Mouse (Mus musculus) cerebellum, adult 8-10 months (tissue): ENCODE results near the gene Alox5ap.

Experiments
- DNase-seq: peaks from one replicate; pipeline ENCODE4 v3.0.0; 2022

The Alox5ap gene

GRCm38 (mm10) chr5:149264405-149264804 is at the start of gene Alox5ap:
Gene Alox5ap, plus strand, starts transcription at chr5:149264767.
- no peak for DNase-seq

DNA sequence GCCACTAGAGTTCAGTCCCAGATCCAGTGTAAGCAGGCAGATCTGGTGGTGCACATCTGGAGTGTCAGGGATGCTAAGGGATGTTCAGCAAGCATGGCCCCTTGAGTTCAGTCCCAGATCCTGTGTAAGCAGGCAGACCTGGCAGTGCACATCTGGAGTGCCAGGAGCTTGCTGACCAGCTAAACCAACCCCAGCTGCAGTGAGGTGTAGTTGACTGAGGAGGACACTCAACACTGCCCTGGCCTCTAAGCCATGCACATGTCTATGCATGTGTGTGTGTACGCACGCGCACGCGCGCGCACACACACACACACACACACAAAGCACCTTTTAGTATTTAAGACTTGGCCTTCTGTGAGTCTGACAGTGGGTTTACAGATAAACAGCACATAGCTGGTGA is 49.0 kb upstream of the Alox5ap start:
- no peak for DNase-seq

DNA sequence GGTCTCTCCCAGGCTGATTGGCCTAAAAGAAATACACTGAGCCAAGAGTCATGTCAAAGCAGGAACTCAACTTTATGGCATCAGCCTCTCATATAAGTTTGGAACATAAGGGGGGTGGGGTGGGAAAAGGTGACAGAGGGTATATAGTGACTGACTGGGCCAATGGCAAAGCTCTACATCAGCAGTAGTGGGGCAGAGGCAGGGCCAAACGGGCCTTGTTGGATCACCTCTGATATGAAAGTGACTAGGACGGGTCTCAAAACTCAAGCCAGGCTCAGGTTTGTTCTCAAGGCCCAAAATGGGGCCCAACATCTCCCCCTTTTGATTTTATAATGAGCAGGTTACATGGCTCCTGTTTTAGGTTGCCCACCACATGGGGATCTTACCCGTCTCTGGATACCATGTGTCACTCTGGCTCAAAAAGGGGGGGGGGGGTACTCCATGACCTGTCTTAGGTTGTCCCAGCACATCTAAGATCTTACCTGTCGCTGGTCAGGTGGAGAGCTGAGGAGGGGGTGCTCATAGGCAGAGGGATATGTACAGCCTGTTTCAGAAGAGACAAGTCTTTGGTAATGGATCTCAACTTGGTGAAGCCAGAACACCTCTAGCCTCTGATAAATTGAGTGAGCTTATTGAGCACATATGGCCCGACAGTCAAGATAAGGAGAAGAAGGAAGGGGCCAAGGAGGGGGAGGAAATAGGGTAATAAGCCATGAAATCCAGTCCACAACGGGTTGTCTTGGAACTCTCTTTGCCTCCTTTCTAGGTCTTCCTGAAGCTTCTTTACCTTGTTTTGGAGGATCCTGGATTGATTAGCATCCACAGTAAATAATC is 46.8 kb upstream of the Alox5ap start:
- DNase-seq = no peak

- no peak for DNase-seq
These were observed 45.1 kb upstream of the Alox5ap start for GRCm38 (mm10) chr5:149219493-149219892.

- no peak for DNase-seq
These were observed 43.2 kb upstream of the Alox5ap start for GRCm38 (mm10) chr5:149221355-149221754.

DNA sequence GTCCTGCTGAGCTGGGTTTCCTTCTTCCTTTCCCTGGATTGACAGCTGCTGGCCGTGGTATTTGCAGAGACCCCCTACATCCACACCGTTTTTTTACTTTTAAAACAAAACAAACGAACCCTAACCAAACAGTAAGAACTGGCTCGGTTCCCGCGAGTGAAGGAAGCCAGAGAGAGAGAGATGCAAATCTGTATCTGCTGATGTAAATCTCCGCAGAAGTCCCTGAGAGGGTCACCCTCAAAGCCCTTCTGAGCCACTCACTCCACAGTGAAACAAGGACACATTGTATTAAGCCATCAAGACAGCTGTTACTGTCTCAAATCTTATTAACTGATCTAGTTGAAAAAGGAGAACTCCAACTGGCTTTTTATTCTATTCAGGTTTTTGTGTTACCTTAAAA is 39.9 kb upstream of the Alox5ap start:
- DNase-seq = no peak

DNA sequence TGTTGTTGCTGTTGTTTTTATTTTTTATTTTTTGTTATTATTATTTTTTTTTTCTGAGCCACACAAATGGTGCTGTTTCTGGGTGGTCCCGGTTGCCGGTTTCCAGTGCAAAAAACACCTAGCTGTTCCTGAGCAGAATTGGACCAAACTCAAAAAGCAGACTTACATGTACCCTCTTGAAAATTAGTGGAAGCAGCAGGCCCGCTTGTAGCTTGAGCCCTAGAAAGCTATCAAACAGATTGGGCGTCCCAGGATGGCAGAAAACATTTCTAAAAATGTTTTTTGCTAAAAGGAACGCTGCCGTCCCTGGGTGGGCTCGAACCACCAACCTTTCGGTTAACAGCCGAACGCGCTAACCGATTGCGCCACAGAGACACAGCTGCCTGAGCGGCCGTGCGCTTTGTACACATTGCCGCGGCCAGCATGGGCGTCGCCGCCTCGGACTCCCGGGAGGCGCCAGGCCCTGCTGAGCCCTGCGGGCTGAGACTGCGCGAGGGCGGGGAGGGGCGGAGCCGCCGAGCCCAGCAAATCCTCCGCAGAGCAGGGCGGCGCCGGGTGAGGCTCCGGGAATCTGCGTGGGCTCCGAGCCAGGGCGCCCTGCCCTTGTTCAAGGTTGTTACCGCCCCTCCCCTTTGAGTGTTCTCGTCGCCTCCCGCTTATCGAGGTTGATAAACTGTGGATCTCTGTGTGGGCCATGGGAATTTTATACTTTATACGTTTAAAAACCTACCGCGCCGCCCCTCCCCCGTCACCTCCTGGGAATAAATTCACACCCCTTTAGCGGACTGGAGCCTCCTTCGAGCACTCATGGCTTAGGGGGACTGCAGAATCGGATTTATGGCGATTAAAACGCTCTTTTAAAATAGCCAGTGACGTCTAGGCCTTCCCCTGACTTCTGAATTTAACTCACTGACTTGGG is 35.6 kb upstream of the Alox5ap start:
- DNase-seq = peak; percentile 90

- DNase-seq = no peak
These were observed 34.8 kb upstream of the Alox5ap start for GRCm38 (mm10) chr5:149229619-149230339.

GRCm38 (mm10) chr5:149235002-149235401 is 29.6 kb upstream of the Alox5ap start:
- DNase-seq = no peak

- DNase-seq = peak; percentile 49
These were observed 27.2 kb upstream of the Alox5ap start for GRCm38 (mm10) chr5:149237221-149237950.

GRCm38 (mm10) chr5:149242467-149242866 is 22.1 kb upstream of the Alox5ap start:
- no peak for DNase-seq

- DNase-seq = no peak
These were observed 21.5 kb upstream of the Alox5ap start for GRCm38 (mm10) chr5:149243053-149243452.

- no peak for DNase-seq
These were observed 19.1 kb upstream of the Alox5ap start for GRCm38 (mm10) chr5:149245391-149245964.

DNA sequence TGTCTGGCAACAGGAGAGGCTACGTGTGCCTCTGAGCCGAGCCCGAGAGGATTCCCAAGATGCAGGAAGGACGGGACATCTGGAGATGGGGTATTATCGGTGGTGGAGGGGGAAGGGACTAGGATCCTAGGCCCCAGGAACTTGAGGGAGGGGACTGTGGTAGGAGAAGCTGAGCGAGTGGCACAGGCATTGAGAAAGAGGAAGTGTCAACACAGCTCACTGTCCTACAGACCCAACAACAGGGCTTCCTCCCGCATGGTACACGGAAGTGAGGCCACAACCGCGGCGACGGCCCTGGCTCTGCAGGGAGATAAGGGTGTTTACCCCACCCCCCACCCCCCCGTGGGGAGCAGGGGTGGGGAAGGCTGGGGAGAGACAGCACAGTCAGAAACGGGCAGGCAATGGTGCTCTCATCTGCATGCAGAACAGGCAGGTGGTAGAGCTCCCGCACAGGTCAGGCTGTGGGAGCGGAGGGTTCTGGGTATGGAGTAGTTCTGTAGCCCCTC is 18.5 kb upstream of the Alox5ap start:
- DNase-seq = no peak

- DNase-seq = peak; percentile 35
These were observed 17.3 kb upstream of the Alox5ap start for GRCm38 (mm10) chr5:149247047-149247904.

GRCm38 (mm10) chr5:149252303-149252702 is 12.3 kb upstream of the Alox5ap start:
- no peak for DNase-seq

- DNase-seq = no peak
These were observed 11.1 kb upstream of the Alox5ap start for GRCm38 (mm10) chr5:149253491-149253890.

DNA sequence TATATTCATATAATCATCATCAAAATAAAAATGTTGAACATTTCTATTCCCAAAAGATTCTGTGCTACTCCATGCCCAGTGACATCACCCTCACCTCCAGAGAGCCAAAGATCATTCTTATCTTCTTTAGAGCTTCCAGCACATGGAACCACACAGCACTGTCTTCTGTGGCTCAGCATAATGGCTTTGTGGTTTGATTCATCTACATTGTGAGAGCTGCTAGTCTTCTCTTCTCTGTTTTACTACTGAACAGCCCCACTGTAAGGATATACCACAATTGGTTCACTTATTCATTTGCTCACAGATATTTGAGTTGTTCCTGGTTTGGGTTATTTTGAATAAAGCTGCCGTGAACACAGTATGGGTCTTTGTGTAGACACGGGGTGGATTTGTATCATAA is 9.0 kb upstream of the Alox5ap start:
- DNase-seq = no peak

GRCm38 (mm10) chr5:149257518-149258281 is 6.9 kb upstream of the Alox5ap start:
- no peak for DNase-seq

- no peak for DNase-seq
These were observed 5.5 kb upstream of the Alox5ap start for GRCm38 (mm10) chr5:149259093-149259492.
